Mouse (Mus musculus): ENCODE measurements at regions not wholly inside any gene's neighbourhood (a gene's known extent, or its start where the extent isn't known, plus 50 kb on each side); places are given as distances from the start of the nearest gene placed in this dataset.

DNA sequence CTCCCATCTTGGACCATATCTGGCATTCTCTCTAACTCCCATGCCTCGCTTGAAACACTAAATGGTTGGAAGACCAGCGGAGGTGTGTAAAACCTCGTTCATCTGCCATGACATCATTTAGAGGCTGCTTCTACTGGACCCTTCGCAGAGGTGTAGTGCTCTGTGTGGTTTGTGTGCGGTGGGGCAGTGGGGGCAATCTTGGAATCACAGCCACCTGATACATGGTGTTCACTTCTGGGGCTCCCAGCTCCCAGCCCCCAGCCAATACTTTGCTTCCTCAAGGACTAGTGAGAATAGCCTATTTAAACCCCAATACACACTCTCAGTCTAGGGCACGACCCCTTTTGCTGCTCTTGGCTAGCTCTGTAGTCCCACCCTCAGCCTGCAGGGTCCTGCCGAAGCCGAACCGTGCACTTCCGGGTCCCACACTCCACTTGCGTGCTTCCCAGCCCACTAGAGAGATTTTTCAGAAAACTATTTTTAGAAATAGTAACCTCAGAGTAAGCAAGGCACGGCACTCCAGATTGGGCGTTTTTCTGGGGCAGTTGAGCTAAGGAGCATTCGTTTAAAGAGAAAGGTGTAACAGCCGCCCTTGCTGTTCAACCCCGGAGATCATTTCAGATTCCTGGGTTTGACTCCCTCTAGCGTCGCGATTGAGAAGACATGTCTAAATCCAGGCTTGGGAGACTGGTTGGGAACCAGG, 304.2 kb downstream of the Ets1 start:
- TF ChIP-seq CTCF (conservative IDR thresholded peaks at IDR 0.05; ENCODE audit: low read length) (no peak; the same call in none of the 2 replicates), NANOG (IDR thresholded peaks at IDR 0.05; ENCODE audit: borderline replicate concordance, low read length) (no peak), POU5F1 (IDR thresholded peaks at IDR 0.05; ENCODE audit: borderline replicate concordance, low read length) (no peak)
